Mouse (Mus musculus): ENCODE measurements around the gene Adamts7.

DNA sequence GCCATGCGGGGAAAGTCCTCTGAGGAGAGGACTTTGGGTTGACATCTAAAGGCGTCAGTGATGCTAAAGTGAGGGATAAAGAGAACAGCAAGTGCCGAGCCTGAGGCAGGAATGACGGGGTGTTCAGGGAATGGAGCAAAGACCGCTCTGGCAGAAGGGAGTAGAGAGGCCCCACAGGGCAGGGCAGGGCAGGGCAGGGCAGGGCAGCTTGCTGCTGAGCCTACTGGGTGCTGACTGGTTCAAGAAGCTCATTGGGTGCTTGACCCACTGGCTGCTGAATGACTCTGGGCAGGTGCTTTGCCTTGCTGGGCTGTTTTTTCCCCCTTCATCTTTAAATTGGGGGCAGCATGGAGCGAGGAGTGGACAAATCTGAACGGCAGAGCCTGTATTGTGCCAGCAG is 33.4 kb downstream of the Adamts7 start:
- no peak for TF ChIP-seq CTCF (IDR thresholded peaks at IDR 0.05; ENCODE audit: borderline replicate concordance, insufficient read depth, low read length)
- TF ChIP-seq POLR2A (IDR thresholded peaks at IDR 0.05; ENCODE audit: low read depth, low read length): no peak

All from embryonic fibroblast, embryonic 13.5 days (primary cell).